Mouse (Mus musculus): Measurements from ENCODE around the gene Rpl12. TPM values are rescaled to one million over a fixed set of nuclear protein-coding genes. Genes with fewer than 3 reads are reported as not detected.

Gene Rpl12
- polyA plus RNA-seq, 1 experiment from 2014 or later, result 78.7 TPM

DNA sequence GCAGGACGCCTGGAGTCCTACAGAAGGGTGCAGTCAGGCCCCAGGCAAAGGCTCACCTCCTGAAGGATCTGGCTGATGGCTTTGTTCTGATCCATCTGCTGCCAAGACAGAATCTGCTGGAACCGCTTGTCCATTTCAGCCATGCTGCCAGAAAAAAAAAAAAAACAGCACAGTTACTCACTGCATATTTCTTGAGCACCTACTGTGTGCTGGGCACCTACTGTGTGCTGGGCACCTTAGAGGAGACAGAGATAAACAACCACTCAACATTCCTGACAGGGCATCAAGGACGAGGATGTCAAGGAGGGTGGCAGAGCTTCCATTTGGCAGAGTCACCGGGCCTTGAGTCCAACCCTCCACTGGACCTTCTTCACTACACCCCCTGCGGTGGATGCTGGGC lies 22.6 kb upstream of the Rpl12 start:
- 87% methylated on average over 5 of the region's 5 CpGs for WGBS
- Histone ChIP-seq H3K9me3 (ENCODE audit: control insufficient read depth, low read length) (no peaks in the 10 kb centered on the region), H3K4me2 (ENCODE audit: low read length) (no peak overlapping the region), H3K9ac (ENCODE audit: low read depth, low read length) (no peak overlapping the region), H3K27me3 (replicated peaks; ENCODE audit: control insufficient read depth, insufficient read depth, low read length) (no peaks in the 10 kb centered on the region), H3K4me1 (ENCODE audit: control insufficient read depth, insufficient read depth, low read depth, low read length) (no peaks in the 10 kb centered on the region), H3K4me3 (ENCODE audit: low read length) (no peak overlapping the region), H3K27ac (ENCODE audit: low read depth, low read length) (no peak overlapping the region), H3K36me3 (ENCODE audit: control insufficient read depth, insufficient read depth, low read length) (peaks cover 30% of the 10 kb centered on the region)
- no peak for ATAC-seq

GRCm38 (mm10) chr2:32939418-32939817 lies 21.9 kb upstream of the Rpl12 start:
- no peak overlapping the region for H3K27ac ChIP-seq (ENCODE audit: low read depth, low read length)
- no peaks in the 10 kb centered on the region for H3K27me3 ChIP-seq (replicated peaks; ENCODE audit: control insufficient read depth, insufficient read depth, low read length)
- peaks cover 30% of the 10 kb centered on the region for H3K36me3 ChIP-seq (ENCODE audit: control insufficient read depth, insufficient read depth, low read length)
- 65% methylated on average over 5 of the region's 5 CpGs for WGBS
- no peaks in the 10 kb centered on the region for H3K9me3 ChIP-seq (ENCODE audit: control insufficient read depth, low read length)
- no peaks in the 10 kb centered on the region for H3K4me1 ChIP-seq (ENCODE audit: control insufficient read depth, insufficient read depth, low read depth, low read length)
- H3K9ac ChIP-seq (ENCODE audit: low read depth, low read length), result no peak overlapping the region
- ATAC-seq, result no peak
- H3K4me3 ChIP-seq (ENCODE audit: low read length), result no peak overlapping the region
- H3K4me2 ChIP-seq (ENCODE audit: low read length), result no peak overlapping the region

DNA sequence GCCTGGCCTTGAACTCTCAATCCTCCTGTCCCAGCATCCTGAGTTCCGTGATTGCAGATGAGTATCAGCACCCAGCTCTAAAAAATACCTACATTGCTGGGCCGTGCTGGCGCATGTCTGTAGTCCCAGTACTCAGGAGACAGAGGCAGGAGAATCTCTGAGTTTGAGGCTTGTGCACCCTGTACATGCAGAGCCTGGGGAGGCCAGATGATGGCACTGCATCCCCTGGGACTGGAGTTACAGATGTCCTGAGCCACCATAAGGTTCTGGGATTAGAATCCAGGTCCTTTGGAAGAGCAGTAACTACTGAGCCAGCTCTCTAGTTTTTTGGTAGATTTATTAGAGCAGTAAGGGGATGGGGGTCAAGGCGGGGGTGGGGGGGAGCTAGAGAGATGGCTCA lies 20.9 kb upstream of the Rpl12 start:
- H3K36me3 ChIP-seq (ENCODE audit: control insufficient read depth, insufficient read depth, low read length), result peaks cover 33% of the 10 kb centered on the region
- H3K4me2 ChIP-seq (ENCODE audit: low read length), result no peak overlapping the region
- H3K27me3 ChIP-seq (replicated peaks; ENCODE audit: control insufficient read depth, insufficient read depth, low read length), result no peaks in the 10 kb centered on the region
- ATAC-seq, result no peak
- H3K4me3 ChIP-seq (ENCODE audit: low read length), result no peak overlapping the region
- no peak overlapping the region for H3K27ac ChIP-seq (ENCODE audit: low read depth, low read length)
- H3K9me3 ChIP-seq (ENCODE audit: control insufficient read depth, low read length), result no peaks in the 10 kb centered on the region
- H3K9ac ChIP-seq (ENCODE audit: low read depth, low read length), result no peak overlapping the region
- no peaks in the 10 kb centered on the region for H3K4me1 ChIP-seq (ENCODE audit: control insufficient read depth, insufficient read depth, low read depth, low read length)
- 97% methylated on average over 4 of the region's 4 CpGs for WGBS

DNA sequence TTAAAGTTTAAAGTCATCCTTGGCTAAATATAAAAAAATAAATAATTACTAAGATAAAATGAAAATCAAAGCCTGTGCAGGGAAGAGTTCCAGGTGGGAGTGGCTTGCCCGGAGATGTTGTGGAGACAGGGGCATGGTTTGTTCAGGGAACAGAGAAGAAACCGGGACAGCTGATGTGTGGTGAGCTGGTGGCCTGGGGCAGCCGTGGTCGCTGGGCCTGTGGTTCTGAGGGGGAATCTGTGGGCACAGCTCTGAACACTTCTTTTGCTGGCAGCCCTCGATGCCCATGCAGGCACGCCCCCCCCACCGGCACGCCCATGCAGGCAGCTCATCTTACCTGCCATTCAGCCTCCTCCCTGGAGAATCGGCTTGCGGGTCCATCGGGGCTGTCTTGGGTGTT lies 13.9 kb upstream of the Rpl12 start:
- ATAC-seq, result no peak
- H3K4me3 ChIP-seq (ENCODE audit: low read length), result no peak overlapping the region
- H3K9ac ChIP-seq (ENCODE audit: low read depth, low read length), result no peak overlapping the region
- H3K27ac ChIP-seq (ENCODE audit: low read depth, low read length), result no peak overlapping the region
- H3K36me3 ChIP-seq (ENCODE audit: control insufficient read depth, insufficient read depth, low read length), result peaks cover 29% of the 10 kb centered on the region
- no peaks in the 10 kb centered on the region for H3K4me1 ChIP-seq (ENCODE audit: control insufficient read depth, insufficient read depth, low read depth, low read length)
- H3K4me2 ChIP-seq (ENCODE audit: low read length), result no peak overlapping the region
- no peaks in the 10 kb centered on the region for H3K27me3 ChIP-seq (replicated peaks; ENCODE audit: control insufficient read depth, insufficient read depth, low read length)
- H3K9me3 ChIP-seq (ENCODE audit: control insufficient read depth, low read length), result no peaks in the 10 kb centered on the region
- 92% methylated on average over 11 of the region's 11 CpGs for WGBS

DNA sequence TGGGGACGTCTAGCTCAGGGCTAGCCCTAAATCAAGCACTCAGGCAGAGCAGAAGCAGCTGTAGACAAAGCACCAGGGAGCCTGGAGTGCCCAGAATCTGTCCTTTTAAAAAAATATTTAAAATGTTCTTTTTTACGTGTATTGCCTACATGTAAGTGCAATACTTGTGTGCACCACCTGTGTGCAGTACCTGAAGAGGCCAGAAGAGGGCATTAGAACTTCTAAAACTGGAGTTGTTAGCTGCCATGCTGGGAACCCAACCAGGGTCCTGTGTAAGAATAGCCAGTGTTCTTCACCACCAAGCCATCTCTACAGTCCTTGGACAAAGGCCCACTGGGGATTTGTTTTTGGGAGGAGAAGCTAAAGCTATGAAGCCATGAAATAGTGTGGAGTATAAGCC lies 6.8 kb upstream of the Rpl12 start:
- no peak overlapping the region for H3K27ac ChIP-seq (ENCODE audit: low read depth, low read length)
- no peak overlapping the region for H3K4me3 ChIP-seq (ENCODE audit: low read length)
- no peaks in the 10 kb centered on the region for H3K4me1 ChIP-seq (ENCODE audit: control insufficient read depth, insufficient read depth, low read depth, low read length)
- no peaks in the 10 kb centered on the region for H3K9me3 ChIP-seq (ENCODE audit: control insufficient read depth, low read length)
- no peak overlapping the region for H3K4me2 ChIP-seq (ENCODE audit: low read length)
- ATAC-seq, result no peak
- 88% methylated on average over 2 of the region's 2 CpGs for WGBS
- peaks cover 21% of the 10 kb centered on the region for H3K36me3 ChIP-seq (ENCODE audit: control insufficient read depth, insufficient read depth, low read length)
- H3K27me3 ChIP-seq (replicated peaks; ENCODE audit: control insufficient read depth, insufficient read depth, low read length), result no peaks in the 10 kb centered on the region
- no peak overlapping the region for H3K9ac ChIP-seq (ENCODE audit: low read depth, low read length)

GRCm38 (mm10) chr2:32957344-32957743 lies 4.0 kb upstream of the Rpl12 start:
- Histone ChIP-seq H3K9ac (ENCODE audit: low read depth, low read length) (no peak overlapping the region), H3K4me1 (ENCODE audit: control insufficient read depth, insufficient read depth, low read depth, low read length) (peaks cover 9% of the 10 kb centered on the region), H3K9me3 (ENCODE audit: control insufficient read depth, low read length) (no peaks in the 10 kb centered on the region), H3K4me2 (ENCODE audit: low read length) (no peak overlapping the region), H3K4me3 (ENCODE audit: low read length) (no peak overlapping the region), H3K27me3 (replicated peaks; ENCODE audit: control insufficient read depth, insufficient read depth, low read length) (no peaks in the 10 kb centered on the region), H3K36me3 (ENCODE audit: control insufficient read depth, insufficient read depth, low read length) (peaks cover 21% of the 10 kb centered on the region), H3K27ac (ENCODE audit: low read depth, low read length) (no peak overlapping the region)
- no peak for ATAC-seq
- 63% methylated on average over 8 of the region's 8 CpGs for WGBS

GRCm38 (mm10) chr2:32960273-32960672 lies 1.1 kb upstream of the Rpl12 start:
- ATAC-seq, result no peak
- 96% methylated on average over 4 of the region's 4 CpGs for WGBS
- Histone ChIP-seq H3K4me1 (ENCODE audit: control insufficient read depth, insufficient read depth, low read depth, low read length) (peaks cover 14% of the 10 kb centered on the region), H3K4me3 (ENCODE audit: low read length) (peak overlapping the region; percentile 76), H3K4me2 (ENCODE audit: low read length) (peak overlapping the region; percentile 78), H3K27me3 (replicated peaks; ENCODE audit: control insufficient read depth, insufficient read depth, low read length) (no peaks in the 10 kb centered on the region), H3K9ac (ENCODE audit: low read depth, low read length) (no peak overlapping the region; the same call in 1 of the 2 replicates), H3K9me3 (ENCODE audit: control insufficient read depth, low read length) (no peaks in the 10 kb centered on the region), H3K27ac (ENCODE audit: low read depth, low read length) (no peak overlapping the region), H3K36me3 (ENCODE audit: control insufficient read depth, insufficient read depth, low read length) (peaks cover 12% of the 10 kb centered on the region)

GRCm38 (mm10) chr2:32962062-32962874 lies 909 bp downstream of the Rpl12 start:
- Histone ChIP-seq H3K4me2 (ENCODE audit: low read length) (peak overlapping the region; percentile 78), H3K27ac (ENCODE audit: low read depth, low read length) (peak overlapping the region; percentile 75), H3K4me1 (ENCODE audit: control insufficient read depth, insufficient read depth, low read depth, low read length) (peaks cover 21% of the 10 kb centered on the region), H3K9ac (ENCODE audit: low read depth, low read length) (peak overlapping the region; percentile 88), H3K9me3 (ENCODE audit: control insufficient read depth, low read length) (no peaks in the 10 kb centered on the region), H3K4me3 (ENCODE audit: low read length) (peak overlapping the region; percentile 76), H3K27me3 (replicated peaks; ENCODE audit: control insufficient read depth, insufficient read depth, low read length) (no peaks in the 10 kb centered on the region), H3K36me3 (ENCODE audit: control insufficient read depth, insufficient read depth, low read length) (peaks cover 7% of the 10 kb centered on the region; the same call in 1 of the 2 replicates)
- under 1% methylated on average over 33 of the region's 33 CpGs for WGBS
- ATAC-seq, result no peak

GRCm38 (mm10) chr2:32962875-32963220 lies 1.5 kb downstream of the Rpl12 start:
- ATAC-seq, result no peak
- Histone ChIP-seq H3K27me3 (replicated peaks; ENCODE audit: control insufficient read depth, insufficient read depth, low read length) (no peaks in the 10 kb centered on the region), H3K9me3 (ENCODE audit: control insufficient read depth, low read length) (no peaks in the 10 kb centered on the region), H3K4me3 (ENCODE audit: low read length) (peak overlapping the region; percentile 76), H3K4me1 (ENCODE audit: control insufficient read depth, insufficient read depth, low read depth, low read length) (peaks cover 27% of the 10 kb centered on the region), H3K9ac (ENCODE audit: low read depth, low read length) (peak overlapping the region; percentile 88), H3K4me2 (ENCODE audit: low read length) (peak overlapping the region; percentile 78), H3K36me3 (ENCODE audit: control insufficient read depth, insufficient read depth, low read length) (peaks cover 7% of the 10 kb centered on the region; the same call in 1 of the 2 replicates), H3K27ac (ENCODE audit: low read depth, low read length) (no peak overlapping the region)
- 8% methylated on average over 9 of the region's 9 CpGs for WGBS

All from hindbrain, embryonic 16.5 days (tissue).